Mouse (Mus musculus) WW6 (cell line): Measurements from ENCODE around the gene Fgf11.

Experiments used
- DNase-seq: peaks from one replicate; pipeline ENCODE4 v3.0.0-alpha.2; 2013; ENCODE audit warnings: low read depth, low spot score

Fgf11 gene

GRCm38 (mm10) chr11:69757303-69758089 is 44.2 kb downstream of the Fgf11 start:
- no peak for DNase-seq

DNA sequence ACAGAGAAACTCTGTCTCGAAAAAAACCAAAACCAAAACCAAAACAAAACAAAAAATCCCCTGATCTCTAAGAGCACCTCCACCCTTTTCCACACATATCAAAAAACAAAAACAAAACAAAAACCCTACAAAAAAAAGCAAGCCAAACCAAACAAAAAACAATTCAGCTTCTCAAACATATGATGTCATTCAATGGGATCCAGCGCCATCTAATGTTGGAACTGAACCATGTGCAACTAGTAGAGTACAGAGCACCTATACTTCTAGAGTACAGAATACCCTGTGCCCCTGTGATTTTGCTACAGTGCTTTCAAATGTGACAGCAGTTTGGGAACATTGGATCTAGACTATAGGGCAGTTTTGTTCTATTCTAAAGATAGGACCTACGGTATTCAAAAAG is 47.0 kb downstream of the Fgf11 start:
- DNase-seq, result no peak

DNA sequence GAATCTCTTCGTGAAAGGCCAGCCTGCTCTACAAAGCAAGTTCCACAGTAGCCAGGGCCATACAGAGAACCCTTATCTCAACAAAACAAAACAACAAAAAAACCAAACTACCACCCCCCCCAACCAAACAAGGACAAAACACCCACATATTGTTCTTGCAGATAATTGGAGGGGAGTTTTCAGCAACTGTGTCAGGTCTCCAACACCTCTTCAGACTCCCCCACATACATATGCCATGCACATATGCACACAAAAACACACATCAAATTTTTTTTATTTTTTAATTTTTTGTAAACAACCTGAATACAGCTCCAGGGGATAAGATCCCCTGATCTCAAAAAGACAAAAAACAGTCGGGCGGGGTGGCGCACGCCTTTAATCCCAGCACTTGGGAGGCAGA is 47.4 kb downstream of the Fgf11 start:
- DNase-seq, result no peak

DNA sequence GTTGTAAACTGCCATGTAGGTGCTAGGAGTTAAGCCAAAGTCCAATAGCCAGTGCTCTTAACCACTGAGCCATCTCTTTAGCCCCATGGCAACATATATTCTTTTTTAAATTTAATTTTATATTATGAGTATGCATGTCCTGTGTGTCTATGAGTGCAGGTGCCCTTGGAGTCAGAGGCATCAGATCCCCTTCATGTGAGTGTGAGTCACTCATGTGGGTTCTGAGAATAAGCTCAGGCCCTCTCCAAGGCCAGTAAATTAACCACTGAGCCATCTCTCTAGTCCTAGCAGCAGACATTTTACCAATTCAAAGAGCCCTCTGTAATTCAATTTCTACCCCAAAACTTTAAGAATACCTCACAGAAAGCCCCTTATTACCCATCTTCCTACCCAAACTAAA is 49.0 kb downstream of the Fgf11 start:
- DNase-seq, result no peak

DNA sequence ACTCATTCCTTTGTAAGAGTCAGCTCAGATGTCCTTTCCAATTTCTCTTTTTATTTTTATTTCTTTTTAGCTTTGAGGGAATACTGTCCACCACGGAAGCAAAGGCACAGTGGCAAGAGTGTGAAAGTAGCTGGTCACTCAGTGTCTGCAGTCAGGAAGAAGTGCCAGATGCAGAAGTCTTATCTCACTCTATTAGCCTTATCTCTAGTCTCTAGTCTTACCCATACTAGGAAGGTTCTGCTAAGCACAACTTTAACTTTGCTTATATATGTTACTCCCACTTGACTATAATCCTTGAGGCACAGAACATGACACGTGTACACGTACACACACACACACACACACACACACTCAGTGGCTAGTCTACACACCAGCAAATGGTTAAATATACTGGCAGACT is 50.0 kb downstream of the Fgf11 start:
- no peak for DNase-seq
